In the genomic region with DNA sequence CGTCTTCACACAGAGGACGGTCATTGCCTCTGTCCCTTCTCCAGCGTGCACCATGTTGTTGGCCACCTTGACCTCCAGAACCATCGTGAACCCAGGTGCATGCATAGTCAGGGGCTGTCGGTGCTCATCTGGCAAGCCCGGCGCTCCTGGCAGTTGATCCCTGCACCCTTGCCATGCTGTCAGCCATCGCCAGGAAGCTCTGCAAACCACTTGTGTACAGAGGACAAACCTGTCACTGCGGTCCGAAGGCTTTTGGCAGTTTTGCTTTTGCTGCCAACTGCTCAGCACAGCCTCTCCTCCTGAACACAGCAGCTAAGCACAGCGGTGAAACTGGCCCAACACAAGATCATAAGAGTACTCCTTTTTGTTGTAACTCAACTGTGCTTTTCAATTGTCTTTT, we compare ENCODE assay signal across 22 mouse cellular contexts. TPM values are rescaled to one million over a fixed set of nuclear protein-coding genes. Genes with fewer than 3 reads are reported as not detected.
A peak's percentile ranks its signal among the peaks of the same experiment; 100 is the strongest.
DNase-seq lines count a peak whose midpoint lies in the region; ATAC-seq and TF ChIP-seq lines count a peak whose summit lies in the region.
"Had no signal": no experiment of that assay in that cellular context is flagged by ENCODE, and none has a peak within 500 bp of the region (broad histone marks: within the 10 kb centered on the region; RNA-seq: fewer than 3 reads in every experiment).

No protein-coding gene starts in this region.

- no peak overlapping the region for H3K4me3 ChIP-seq in liver, postnatal 0 days (ENCODE audit: low read depth, low read length)
- H3K4me3 ChIP-seq in forebrain, embryonic 11.5 days (ENCODE audit: low read depth, low read length): no peak overlapping the region
- H3K4me3 ChIP-seq: embryonic facial prominence, embryonic 15.5 days; forebrain, embryonic 10.5 days; heart, embryonic 13.5 days; hindbrain, embryonic 13.5 days; midbrain, embryonic 12.5 days; neural tube, embryonic 13.5 days had no signal

- TF ChIP-seq CTCF in liver, postnatal 0 days (IDR thresholded peaks at IDR 0.05; ENCODE audit: low read depth): no peak

- H3K9ac ChIP-seq in liver, postnatal 0 days (replicated peaks): no peak overlapping the region
- H3K9ac ChIP-seq in forebrain, embryonic 11.5 days (ENCODE audit: low read length): no peak overlapping the region
- H3K9ac ChIP-seq: embryonic facial prominence, embryonic 15.5 days; heart, embryonic 13.5 days; hindbrain, embryonic 13.5 days; lung, embryonic 14.5 days; midbrain, embryonic 12.5 days; neural tube, embryonic 13.5 days had no signal

- DNase-seq in left cerebral cortex, postnatal 4 days: peak; percentile 48
- DNase-seq in left cerebral cortex, adult 11 months (ENCODE audit: low spot score): no peak
- peak; percentile 69 to 72 for DNase-seq in cerebellum, adult 18-20 months
- peak; percentile 72 to 81 for DNase-seq in cerebellum, postnatal 10 days
- DNase-seq in thymus, postnatal 10 days (ENCODE audit: low spot score in 2 of 2): no peak
- no peak for DNase-seq in liver, postnatal 0 days
- no peak for DNase-seq in forebrain, embryonic 11.5 days (ENCODE audit: low spot score)
- DNase-seq: gastrocnemius, postnatal 10 days; kidney, adult 9 months; kidney, postnatal 25 days; lung, embryonic 14.5 days; lung, postnatal 4 days; spleen, adult 18-20 months; thymus, postnatal 36 days had no signal

- no peaks in the 10 kb centered on the region for H3K9me3 ChIP-seq in liver, postnatal 0 days (ENCODE audit: low read length)
- H3K9me3 ChIP-seq in forebrain, embryonic 11.5 days (ENCODE audit: control insufficient read depth, low read length): no peaks in the 10 kb centered on the region
- H3K9me3 ChIP-seq: embryonic facial prominence, embryonic 15.5 days; forebrain, embryonic 10.5 days; heart, embryonic 13.5 days; hindbrain, embryonic 13.5 days; midbrain, embryonic 12.5 days; neural tube, embryonic 13.5 days had no signal

- 79% methylated on average over 11 of the region's 11 CpGs for WGBS in liver, postnatal 0 days (ENCODE audit: insufficient replicate concordance)
- WGBS in forebrain, embryonic 11.5 days: 92% methylated on average over 11 of the region's 11 CpGs

- no peaks in the 10 kb centered on the region for H3K27me3 ChIP-seq in liver, postnatal 0 days (ENCODE audit: insufficient read depth, low read length)
- no peaks in the 10 kb centered on the region for H3K27me3 ChIP-seq in forebrain, embryonic 11.5 days (ENCODE audit: control insufficient read depth, insufficient read depth, low read length)
- H3K27me3 ChIP-seq: embryonic facial prominence, embryonic 15.5 days; heart, embryonic 13.5 days; hindbrain, embryonic 13.5 days; midbrain, embryonic 12.5 days; neural tube, embryonic 13.5 days had no signal

- no peaks in the 10 kb centered on the region for H3K36me3 ChIP-seq in liver, postnatal 0 days (replicated peaks; ENCODE audit: insufficient read depth, low read length)
- H3K36me3 ChIP-seq in forebrain, embryonic 11.5 days (ENCODE audit: control insufficient read depth, insufficient read depth, low read length): no peaks in the 10 kb centered on the region
- H3K36me3 ChIP-seq: embryonic facial prominence, embryonic 15.5 days; forebrain, embryonic 10.5 days; heart, embryonic 13.5 days; hindbrain, embryonic 13.5 days; midbrain, embryonic 12.5 days; neural tube, embryonic 13.5 days had no signal

- TF ChIP-seq EP300 in liver, postnatal 0 days (IDR thresholded peaks at IDR 0.05; ENCODE audit: low read depth): no peak

- no peak overlapping the region for H3K27ac ChIP-seq in liver, postnatal 0 days (ENCODE audit: low read depth)
- H3K27ac ChIP-seq in forebrain, embryonic 11.5 days (ENCODE audit: low read depth, low read length): no peak overlapping the region
- H3K27ac ChIP-seq: embryonic facial prominence, embryonic 15.5 days; forebrain, embryonic 10.5 days; heart, embryonic 13.5 days; hindbrain, embryonic 13.5 days; midbrain, embryonic 12.5 days; neural tube, embryonic 13.5 days had no signal

- intact Hi-C loops in left cerebral cortex, postnatal 4 days (cut with DNase I): no loop called here

- no peak overlapping the region for H3K4me2 ChIP-seq in liver, postnatal 0 days (ENCODE audit: low read depth, low read length)
- no peak overlapping the region for H3K4me2 ChIP-seq in forebrain, embryonic 11.5 days (ENCODE audit: low read depth, low read length, severe bottlenecking)
- H3K4me2 ChIP-seq: embryonic facial prominence, embryonic 15.5 days; heart, embryonic 13.5 days; hindbrain, embryonic 13.5 days; liver, embryonic 11.5 days; lung, embryonic 14.5 days; midbrain, embryonic 12.5 days; neural tube, embryonic 13.5 days had no signal

- H3K4me1 ChIP-seq in liver, postnatal 0 days (ENCODE audit: insufficient read depth): peaks cover 6% of the 10 kb centered on the region; the same call in 1 of the 2 replicates
- H3K4me1 ChIP-seq in forebrain, embryonic 11.5 days (replicated peaks; ENCODE audit: control insufficient read depth, insufficient read depth, low read length): no peaks in the 10 kb centered on the region

- peak; percentile 49 to 51; a peak in 3 of 4 replicates for ATAC-seq in hematopoietic stem cell, adult 5-6 weeks (replicated peaks in 1 of 2; ENCODE audit: insufficient read depth in 1 of 2, low FRiP score in 2 of 2, low TSS enrichment in 1 of 2, low read depth in 1 of 2, poor library complexity in 2 of 2, severe bottlenecking in 2 of 2)
- no peak for ATAC-seq in liver, postnatal 0 days
- no peak for ATAC-seq in forebrain, embryonic 11.5 days (replicated peaks; ENCODE audit: low FRiP score)

RNA-seq across cellular contexts. Expression of a gene that starts 37.0 kb away (rescaled TPM):
- total RNA-seq in left cerebral cortex, postnatal 4 days (2021): 1 to 10 TPM; 1.3 to 2.6 TPM
- total RNA-seq in hematopoietic stem cell, adult 5-6 weeks (2017): 0.56 and 2.2 TPM in 2 replicates
- polyA plus RNA-seq in liver, postnatal 0 days (2015; fragmentation: Nextera tagmentation; extraction: Ambion mirVana): 0.29 and 0.30 TPM in 2 replicates
- 2.8 and 4.1 TPM in 2 replicates for polyA plus RNA-seq in forebrain, embryonic 11.5 days (2014; fragmentation: Nextera tagmentation; extraction: Ambion mirVana)

RNA-seq across cellular contexts. Expression of a gene that starts 37.8 kb away (rescaled TPM):
- total RNA-seq in left cerebral cortex, postnatal 4 days (2021): 100 to 1,000 TPM; 122 to 129 TPM
- 7.6 and 16.9 TPM in 2 replicates for total RNA-seq in hematopoietic stem cell, adult 5-6 weeks (2017)
- polyA plus RNA-seq in liver, postnatal 0 days (2015; fragmentation: Nextera tagmentation; extraction: Ambion mirVana): 0.41 TPM in 2 replicates
- polyA plus RNA-seq in forebrain, embryonic 11.5 days (2014; fragmentation: Nextera tagmentation; extraction: Ambion mirVana): 7.6 and 9.3 TPM in 2 replicates

Comparison
In these comparisons a context has a peak if more than half of its experiments do, and no peak if none do; other contexts are left out.
1. DNase-seq: peak in left cerebral cortex, postnatal 4 days (single experiment), cerebellum, adult 18-20 months (2 of 2) and cerebellum, postnatal 10 days (2 of 2); none in left cerebral cortex, adult 11 months (single experiment), thymus, postnatal 10 days (0 of 2), liver, postnatal 0 days (single experiment) and forebrain, embryonic 11.5 days (single experiment).
2. ATAC-seq: peak in hematopoietic stem cell, adult 5-6 weeks (2 of 2); none in liver, postnatal 0 days (single experiment) and forebrain, embryonic 11.5 days (single experiment).